Mouse (Mus musculus) olfactory bulb, adult 2 months (tissue): Measurements from ENCODE around the gene Pih1d1. TPM values are rescaled to one million over a fixed set of nuclear protein-coding genes. Genes with fewer than 3 reads are reported as not detected.
"Not testable (repeated sequence)": the region's sequence is repeated elsewhere in the genome, so short reads cannot be mapped to it uniquely, and the experiment has no call there.

Experiments used
- H3K27ac ChIP-seq: fragments of 200-500 bp; 2 replicates; pipeline ENCODE4 v1.5.1; 2012; ENCODE audit warnings: low read depth, low read length; ENCODE audit not compliant: insufficient read depth
- H3K4me1 ChIP-seq: fragments of 200-500 bp; 2 replicates; pipeline ENCODE4 v1.6.1; 2012; ENCODE audit warnings: low read length; ENCODE audit not compliant: control insufficient read depth, insufficient read depth
- H3K4me3 ChIP-seq: fragments of 200-500 bp; 2 replicates; pipeline ENCODE4 v1.5.1; 2012; ENCODE audit warnings: mild to moderate bottlenecking, low read depth, low read length, moderate library complexity; ENCODE audit not compliant: insufficient read depth
- CTCF ChIP-seq: fragments of 200-500 bp; IDR thresholded peaks from 2 replicates; pipeline ENCODE4 v1.5.1; 2012; ENCODE audit warnings: low read depth, mild to moderate bottlenecking, low read length, moderate library complexity; ENCODE audit not compliant: insufficient read depth
- POLR2A ChIP-seq: fragments of 200-500 bp; IDR thresholded peaks from 2 replicates; pipeline ENCODE4 v1.6.1; 2012; ENCODE audit warnings: mild to moderate bottlenecking, low read depth, low read length, moderate library complexity; ENCODE audit not compliant: insufficient read depth
- WGBS: fragments of 180-500 bp; shearing (Covaris S2); methylation state at CpG from one replicate; pipeline ENCODE4 v1.1.7; 2018; 5-methylcytosine and 5-hydroxymethylcytosine counted together
- polyA plus RNA-seq: library from polyadenylated mRNA; stranded (reverse); fragments of >200 nt; gene quantifications from 2 replicates; pipeline ENCODE4 v1.2.4, GENCODE M21; 2012; ENCODE audit warnings: low replicate concordance; ENCODE audit not compliant: missing spikeins, insufficient read depth, insufficient read length

Gene Pih1d1
- polyA plus RNA-seq, 1 experiment: not detected

DNA sequence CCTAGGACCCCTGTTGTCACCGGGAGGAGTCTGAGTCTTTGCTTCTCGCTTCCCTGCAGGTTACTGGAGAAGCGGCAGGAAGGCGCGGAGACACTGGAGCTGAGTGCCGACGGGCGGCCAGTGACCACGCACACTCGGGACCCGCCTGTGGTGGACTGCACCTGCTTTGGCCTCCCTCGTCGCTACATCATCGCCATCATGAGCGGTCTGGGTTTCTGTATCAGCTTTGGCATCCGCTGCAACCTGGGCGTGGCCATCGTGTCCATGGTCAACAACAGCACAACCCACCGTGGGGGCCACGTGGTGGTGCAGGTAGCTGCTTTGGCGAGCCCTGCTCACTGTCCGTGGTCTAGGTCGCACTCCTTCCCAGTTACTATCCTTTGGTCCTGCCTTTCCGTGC, 14.6 kb downstream of the Pih1d1 start:
- no peak for TF ChIP-seq CTCF
- no peak for TF ChIP-seq POLR2A
- 8% methylated on average over 24 of the region's 24 CpGs for WGBS
- no peak overlapping the region for H3K27ac ChIP-seq
- no peak overlapping the region for H3K4me3 ChIP-seq
- H3K4me1 ChIP-seq: peaks cover 5% of the 10 kb centered on the region; the same call in 1 of the 2 replicates

DNA sequence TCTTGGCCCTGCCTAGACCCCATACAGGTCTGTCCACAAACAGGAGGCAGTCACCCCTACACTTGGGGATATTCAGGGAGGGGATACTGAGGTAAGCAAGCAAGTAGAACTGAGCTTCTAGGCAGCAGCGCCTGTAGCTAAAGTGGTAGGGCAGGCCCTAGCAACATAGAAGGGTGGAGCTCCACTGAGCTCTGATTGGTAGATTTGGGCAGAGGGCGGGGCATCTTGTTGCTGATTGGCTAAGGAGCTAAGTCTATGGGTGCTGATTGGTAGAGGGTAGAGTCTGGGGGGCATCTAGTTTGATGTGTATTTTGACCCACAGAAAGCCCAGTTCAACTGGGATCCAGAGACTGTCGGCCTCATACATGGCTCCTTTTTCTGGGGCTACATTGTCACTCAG, 15.4 kb downstream of the Pih1d1 start:
- WGBS: 88% methylated on average over 3 of the region's 3 CpGs

DNA sequence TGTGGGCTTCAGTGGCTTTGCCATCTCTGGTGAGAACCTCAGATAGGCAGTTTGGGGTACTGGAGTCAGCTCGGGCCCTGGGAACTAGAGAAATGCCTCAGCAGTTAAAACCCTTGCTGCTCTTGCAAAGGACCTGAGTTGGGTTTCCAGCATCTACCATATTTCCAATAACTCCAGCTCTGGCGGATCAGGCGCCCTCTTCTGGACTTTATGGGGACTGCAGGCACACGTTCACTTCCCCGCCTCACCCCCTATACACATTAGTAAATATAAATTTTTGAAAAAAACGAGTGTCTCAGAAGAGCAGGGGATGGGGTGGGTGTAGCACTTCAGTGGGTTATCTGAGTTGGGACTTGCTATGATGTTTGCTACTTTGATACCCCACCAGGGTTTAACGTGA, 18.9 kb downstream of the Pih1d1 start:
- no peak overlapping the region for H3K27ac ChIP-seq
- TF ChIP-seq CTCF (no peak), POLR2A (no peak)
- H3K4me1 ChIP-seq: peaks cover 11% of the 10 kb centered on the region
- WGBS: 60% methylated on average over 7 of the region's 7 CpGs
- no peak overlapping the region for H3K4me3 ChIP-seq

More for the DNA sequence above, 15.4 kb downstream of the Pih1d1 start:
- Histone ChIP-seq H3K4me3 (no peak overlapping the region), H3K4me1 (peaks cover 5% of the 10 kb centered on the region; the same call in 1 of the 2 replicates), H3K27ac (no peak overlapping the region)
- TF ChIP-seq CTCF (no peak), POLR2A (no peak)

DNA sequence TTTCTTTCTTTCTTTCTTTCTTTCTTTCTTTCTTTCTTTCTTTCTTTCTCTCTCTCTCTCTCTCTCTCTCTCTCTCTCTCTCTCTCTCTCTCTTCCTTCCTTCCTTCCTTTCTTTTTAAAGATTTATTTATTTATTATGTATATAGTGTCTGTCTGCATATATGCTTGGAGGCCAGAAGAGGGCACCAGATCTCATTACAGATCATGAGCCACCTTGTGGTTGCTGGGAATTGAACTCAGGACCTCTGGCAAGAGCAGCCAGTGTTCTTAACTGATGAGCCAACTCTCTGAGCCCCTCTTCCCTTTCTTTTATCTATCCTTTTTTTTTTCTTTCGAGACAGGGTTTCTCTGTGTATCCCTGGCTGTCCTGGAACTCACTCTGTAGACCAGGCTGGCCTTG, 19.7 kb downstream of the Pih1d1 start:
- 66% methylated on average over 1 of the region's 1 CpGs for WGBS
- not testable (repeated sequence) for H3K27ac ChIP-seq, H3K4me1 ChIP-seq, H3K4me3 ChIP-seq

DNA sequence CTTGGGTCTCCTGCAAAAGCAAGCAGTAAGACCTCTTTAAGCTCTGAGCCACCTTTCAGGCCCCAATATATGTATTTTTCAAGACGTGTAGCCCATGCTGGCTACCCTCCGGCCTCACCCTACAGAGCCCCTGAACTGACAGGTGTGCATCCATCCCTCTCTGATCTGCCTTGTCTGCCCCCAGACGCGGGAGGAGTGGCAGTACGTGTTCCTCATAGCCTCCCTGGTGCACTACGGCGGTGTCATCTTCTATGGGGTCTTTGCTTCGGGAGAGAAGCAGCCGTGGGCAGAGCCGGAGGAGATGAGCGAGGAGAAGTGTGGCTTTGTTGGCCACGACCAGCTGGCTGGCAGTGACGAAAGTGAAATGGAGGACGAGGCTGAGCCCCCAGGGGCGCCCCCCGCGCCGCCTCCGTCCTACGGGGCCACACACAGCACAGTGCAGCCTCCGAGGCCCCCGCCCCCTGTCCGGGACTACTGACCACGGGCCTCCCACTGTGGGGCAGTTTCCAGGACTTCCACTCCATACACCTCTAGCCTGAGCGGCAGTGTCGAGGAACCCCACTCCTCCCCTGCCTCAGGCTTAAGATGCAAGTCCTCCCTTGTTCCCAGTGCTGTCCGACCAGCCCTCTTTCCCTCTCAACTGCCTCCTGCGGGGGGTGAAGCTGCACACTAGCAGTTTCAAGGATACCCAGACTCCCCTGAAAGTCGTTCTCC, 20.6 kb downstream of the Pih1d1 start:
- H3K4me1 ChIP-seq: peaks cover 6% of the 10 kb centered on the region
- TF ChIP-seq CTCF (no peak), POLR2A (no peak)
- no peak overlapping the region for H3K27ac ChIP-seq
- H3K4me3 ChIP-seq: no peak overlapping the region
- WGBS: 6% methylated on average over 29 of the region's 29 CpGs

DNA sequence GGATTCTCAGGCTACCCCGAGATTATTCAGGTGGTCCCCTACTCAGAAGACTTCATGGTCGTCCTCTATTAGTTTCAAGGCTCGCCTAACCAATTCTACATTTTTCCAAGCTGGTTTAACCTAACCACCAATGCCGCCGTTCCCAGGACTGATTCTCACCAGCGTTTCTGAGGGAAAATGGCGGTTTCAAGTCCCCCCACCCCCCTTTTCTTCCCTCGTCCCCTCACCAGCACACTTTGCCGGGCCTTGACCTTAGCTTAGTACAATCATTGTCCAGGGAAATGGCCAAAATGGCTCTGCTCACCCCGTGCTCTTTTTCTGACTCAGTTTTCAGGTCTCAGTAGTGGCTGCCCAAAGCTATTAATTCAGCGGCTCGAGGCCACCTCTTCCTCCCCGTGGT, 21.3 kb downstream of the Pih1d1 start:
- Histone ChIP-seq H3K4me3 (no peak overlapping the region), H3K27ac (no peak overlapping the region), H3K4me1 (peaks cover 6% of the 10 kb centered on the region)
- no peak for TF ChIP-seq CTCF
- TF ChIP-seq POLR2A: no peak
- WGBS: 4% methylated on average over 13 of the region's 13 CpGs

DNA sequence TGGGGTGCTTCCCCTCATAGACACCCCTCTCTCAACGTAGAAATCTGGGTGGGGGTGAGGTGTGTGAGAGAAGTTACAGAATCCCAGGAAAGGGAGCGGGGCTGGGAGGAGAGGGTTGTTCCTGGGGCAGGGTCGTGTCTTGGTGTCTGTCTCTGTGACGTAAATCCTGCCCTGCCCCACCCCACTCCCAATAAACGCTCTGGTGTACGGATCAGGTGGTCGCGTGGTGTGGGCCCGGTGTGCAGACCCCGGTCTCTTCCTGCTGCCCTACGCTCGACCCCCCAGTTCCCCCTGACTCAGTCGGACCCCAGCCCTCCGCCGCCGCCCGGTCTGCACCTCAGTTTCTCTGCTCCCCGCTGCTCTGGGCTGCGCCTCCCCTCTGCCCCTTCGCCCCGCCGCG, 21.8 kb downstream of the Pih1d1 start:
- H3K4me3 ChIP-seq: no peak overlapping the region
- TF ChIP-seq CTCF (no peak), POLR2A (no peak)
- no peak overlapping the region for H3K27ac ChIP-seq
- WGBS: 2% methylated on average over 23 of the region's 23 CpGs
- H3K4me1 ChIP-seq: peaks cover 6% of the 10 kb centered on the region

DNA sequence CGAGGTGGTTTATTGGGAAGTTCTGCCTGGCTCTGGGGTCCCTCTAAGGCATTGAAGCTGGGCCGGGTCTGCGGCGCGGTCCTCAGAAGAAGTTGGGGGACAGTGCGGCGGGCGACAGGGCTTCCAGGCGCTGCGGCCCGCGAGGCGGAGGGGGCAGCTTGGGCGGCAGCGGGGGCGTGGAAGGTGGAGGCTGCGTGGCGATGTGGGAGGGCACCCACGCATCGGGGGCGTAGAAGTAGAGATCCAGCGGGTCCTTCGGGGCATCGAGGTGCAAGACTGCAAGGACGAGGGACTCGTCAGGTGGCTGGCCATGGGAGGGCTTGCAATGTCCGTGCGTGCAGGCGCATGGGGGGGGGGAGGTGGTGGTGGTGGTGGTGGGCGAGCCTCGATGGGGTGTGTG, 22.3 kb downstream of the Pih1d1 start:
- Histone ChIP-seq H3K4me1 (peaks cover 8% of the 10 kb centered on the region), H3K27ac (no peak overlapping the region), H3K4me3 (no peak overlapping the region)
- no peak for TF ChIP-seq CTCF
- no peak for TF ChIP-seq POLR2A
- WGBS: 3% methylated on average over 31 of the region's 31 CpGs

DNA sequence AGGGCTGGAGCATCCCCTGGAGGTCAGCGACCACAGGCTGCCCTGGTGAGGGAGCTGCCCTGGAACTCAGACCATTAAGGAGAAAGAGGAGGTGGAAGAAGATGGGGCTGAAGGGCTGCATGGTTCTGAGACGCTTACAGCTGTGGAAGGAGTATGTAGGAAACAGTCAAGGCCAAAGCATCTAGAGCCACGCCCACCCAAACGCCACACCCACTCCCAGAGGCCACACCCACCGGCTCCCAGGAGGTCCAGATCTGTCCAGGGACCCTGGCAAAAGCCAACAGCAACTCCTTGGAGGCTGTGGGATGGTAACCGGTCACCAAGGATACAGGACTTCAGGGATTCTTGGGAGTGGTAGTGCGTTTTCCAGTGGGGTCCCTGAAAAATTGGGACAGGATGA, 24.4 kb downstream of the Pih1d1 start:
- no peak overlapping the region for H3K4me3 ChIP-seq
- TF ChIP-seq CTCF (no peak), POLR2A (no peak)
- peaks cover 22% of the 10 kb centered on the region for H3K4me1 ChIP-seq
- WGBS: 27% methylated on average over 7 of the region's 7 CpGs
- no peak overlapping the region for H3K27ac ChIP-seq

DNA sequence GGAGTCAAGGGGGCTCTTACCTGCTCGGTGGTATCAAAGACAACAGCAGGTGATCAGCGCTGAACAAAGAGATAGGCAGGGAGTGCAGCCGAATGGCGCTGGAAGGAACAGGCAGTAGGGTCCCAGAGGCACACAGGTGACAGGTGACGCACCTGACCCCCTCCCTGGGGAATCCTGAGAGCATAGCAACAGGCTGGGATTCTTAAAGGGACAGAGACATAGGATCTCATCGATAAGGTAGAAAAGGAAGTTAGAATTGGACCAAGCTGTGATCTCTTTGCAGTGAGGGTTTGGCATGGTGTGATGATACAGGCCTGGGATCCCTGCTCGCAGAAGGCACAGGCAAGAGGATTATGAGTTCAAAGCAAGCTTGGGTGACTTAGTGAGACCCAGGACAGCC, 25.4 kb downstream of the Pih1d1 start, which contains the start of gene Gfy:
Gfy (minus strand) TSS at position 101 of the 400 bp plus-strand sequence.
- TF ChIP-seq CTCF: no peak
- TF ChIP-seq POLR2A: no peak
- Histone ChIP-seq H3K27ac (no peak within 1 kb of the TSS), H3K4me1 (peaks cover 22% of the 10 kb centered on the region), H3K4me3 (no peak within 1 kb of the TSS)
- 29% methylated on average over 7 of the region's 7 CpGs for WGBS
